Mouse (Mus musculus): Measurements from ENCODE around the gene Kcnq2. TPM values are rescaled to one million over a fixed set of nuclear protein-coding genes. Genes with fewer than 3 reads are reported as not detected.

Gene Kcnq2
- polyA plus RNA-seq, 1 experiment: not detected

- H3K27me3 ChIP-seq (ENCODE audit: control insufficient read depth, insufficient read depth, insufficient read length): peaks cover 11% of the 10 kb centered on the region
- H3ac ChIP-seq (ENCODE audit: control insufficient read depth, insufficient read length): no peak overlapping the region
- no peak overlapping the region for H3K4me3 ChIP-seq
- H3K36me3 ChIP-seq (ENCODE audit: control insufficient read depth, insufficient read depth): no peaks in the 10 kb centered on the region
- H3K79me2 ChIP-seq (ENCODE audit: control insufficient read depth, insufficient read depth): no peaks in the 10 kb centered on the region
- TF ChIP-seq SRF (IDR thresholded peaks at IDR 0.05; ENCODE audit: control insufficient read depth, insufficient read length, low read depth) (no peak), CEBPB (IDR thresholded peaks at IDR 0.05; ENCODE audit: insufficient read depth, poor library complexity, severe bottlenecking) (no peak), POLR2A (IDR thresholded peaks at IDR 0.05; ENCODE audit: insufficient read length, low read depth) (no peak), TCF12 (IDR thresholded peaks at IDR 0.05; ENCODE audit: insufficient read depth, poor library complexity, severe bottlenecking) (no peak), USF1 (IDR thresholded peaks at IDR 0.05; ENCODE audit: low read depth) (no peak)
- H3K4me2 ChIP-seq (ENCODE audit: low read depth): no peak overlapping the region
Measured at GRCm38 (mm10) chr2:181120922-181121449, 14.1 kb downstream of the Kcnq2 start.

DNA sequence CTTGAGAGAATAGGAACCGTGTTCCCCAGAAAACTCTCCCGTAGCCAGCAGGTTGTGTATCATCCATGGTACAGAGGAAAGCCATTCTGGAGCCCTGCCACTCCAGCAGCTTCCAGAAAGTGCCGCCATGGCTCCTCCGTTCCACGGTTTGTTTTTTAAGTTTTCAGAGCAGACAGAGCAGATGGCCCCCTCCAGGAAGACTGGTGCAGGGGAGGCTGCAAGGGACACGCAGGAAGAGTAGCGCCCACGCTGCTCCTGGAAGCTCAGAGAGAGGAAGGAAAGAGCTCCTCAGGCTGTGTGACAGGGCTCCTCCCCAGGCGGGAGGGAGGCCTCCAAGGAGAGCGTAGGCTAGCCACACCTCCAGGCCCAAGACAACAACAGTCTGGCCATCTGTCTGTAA lies 15.1 kb downstream of the Kcnq2 start:
- TF ChIP-seq MYOD1 (IDR thresholded peaks at IDR 0.05; ENCODE audit: control insufficient read depth in 1 of 3, insufficient read length in 2 of 3, low read depth in 2 of 3) (no peak), MYOG (IDR thresholded peaks at IDR 0.05; ENCODE audit: control insufficient read depth in 1 of 3, insufficient read depth in 1 of 3, insufficient read length in 2 of 3, low read depth in 2 of 3) (no peak), USF1 (IDR thresholded peaks at IDR 0.05; ENCODE audit: low read depth) (no peak), MAX (IDR thresholded peaks at IDR 0.05; ENCODE audit: low read depth) (no peak), TCF12 (IDR thresholded peaks at IDR 0.05; ENCODE audit: insufficient read depth, poor library complexity, severe bottlenecking) (no peak), TCF3 (IDR thresholded peaks at IDR 0.05; ENCODE audit: insufficient read length, low read depth) (no peak)
- Histone ChIP-seq H3K36me3 (ENCODE audit: control insufficient read depth, insufficient read depth) (no peaks in the 10 kb centered on the region), H3K27me3 (ENCODE audit: control insufficient read depth, insufficient read depth, insufficient read length) (peaks cover 11% of the 10 kb centered on the region), H3ac (ENCODE audit: control insufficient read depth, insufficient read length) (no peak overlapping the region), H3K4me2 (ENCODE audit: low read depth) (no peak overlapping the region), H3K4me3 (no peak overlapping the region), H3K79me2 (ENCODE audit: control insufficient read depth, insufficient read depth) (no peaks in the 10 kb centered on the region)

- H3ac ChIP-seq (ENCODE audit: control insufficient read depth, insufficient read length): no peak overlapping the region
- H3K79me2 ChIP-seq (ENCODE audit: control insufficient read depth, insufficient read depth): no peaks in the 10 kb centered on the region
- no peaks in the 10 kb centered on the region for H3K36me3 ChIP-seq (ENCODE audit: control insufficient read depth, insufficient read depth)
- no peak overlapping the region for H3K4me3 ChIP-seq
- no peak overlapping the region for H3K4me2 ChIP-seq (ENCODE audit: low read depth)
- H3K27me3 ChIP-seq (ENCODE audit: control insufficient read depth, insufficient read depth, insufficient read length): peaks cover 36% of the 10 kb centered on the region
- TF ChIP-seq MYOD1 (IDR thresholded peaks at IDR 0.05; ENCODE audit: control insufficient read depth in 1 of 3, insufficient read length in 2 of 3, low read depth in 2 of 3) (no peak), E2F4 (IDR thresholded peaks at IDR 0.05; ENCODE audit: insufficient read depth) (no peak), CEBPB (IDR thresholded peaks at IDR 0.05; ENCODE audit: insufficient read depth, poor library complexity, severe bottlenecking) (no peak), TCF12 (IDR thresholded peaks at IDR 0.05; ENCODE audit: insufficient read depth, poor library complexity, severe bottlenecking) (no peak), USF1 (IDR thresholded peaks at IDR 0.05; ENCODE audit: low read depth) (no peak), POLR2AphosphoS2 (IDR thresholded peaks at IDR 0.05; ENCODE audit: insufficient read length, low read depth) (no peak), MAX (IDR thresholded peaks at IDR 0.05; ENCODE audit: low read depth) (no peak), POLR2A (IDR thresholded peaks at IDR 0.05; ENCODE audit: insufficient read length, low read depth) (no peak), REST (IDR thresholded peaks at IDR 0.05; ENCODE audit: insufficient read depth, insufficient read length) (no peak)
Measured at GRCm38 (mm10) chr2:181116436-181116835, 18.7 kb downstream of the Kcnq2 start.

GRCm38 (mm10) chr2:181115367-181115766 lies 19.7 kb downstream of the Kcnq2 start:
- Histone ChIP-seq H3K27me3 (ENCODE audit: control insufficient read depth, insufficient read depth, insufficient read length) (peaks cover 36% of the 10 kb centered on the region), H3K4me3 (no peak overlapping the region), H3K79me2 (ENCODE audit: control insufficient read depth, insufficient read depth) (no peaks in the 10 kb centered on the region), H3K4me2 (ENCODE audit: low read depth) (no peak overlapping the region), H3K36me3 (ENCODE audit: control insufficient read depth, insufficient read depth) (no peaks in the 10 kb centered on the region), H3ac (ENCODE audit: control insufficient read depth, insufficient read length) (no peak overlapping the region)
- TF ChIP-seq TCF12 (IDR thresholded peaks at IDR 0.05; ENCODE audit: insufficient read depth, poor library complexity, severe bottlenecking): no peak
- no peak for TF ChIP-seq SRF (IDR thresholded peaks at IDR 0.05; ENCODE audit: control insufficient read depth, insufficient read length, low read depth)
- no peak for TF ChIP-seq REST (IDR thresholded peaks at IDR 0.05; ENCODE audit: insufficient read depth, insufficient read length)
- TF ChIP-seq CEBPB (IDR thresholded peaks at IDR 0.05; ENCODE audit: insufficient read depth, poor library complexity, severe bottlenecking): no peak
- no peak for TF ChIP-seq POLR2A (IDR thresholded peaks at IDR 0.05; ENCODE audit: insufficient read length, low read depth)
- no peak for TF ChIP-seq USF1 (IDR thresholded peaks at IDR 0.05; ENCODE audit: low read depth)
- no peak for TF ChIP-seq TCF3 (IDR thresholded peaks at IDR 0.05; ENCODE audit: insufficient read length, low read depth)
- TF ChIP-seq MAX (IDR thresholded peaks at IDR 0.05; ENCODE audit: low read depth): no peak
- TF ChIP-seq POLR2AphosphoS2 (IDR thresholded peaks at IDR 0.05; ENCODE audit: insufficient read length, low read depth): no peak
- TF ChIP-seq MYOG (IDR thresholded peaks at IDR 0.05; ENCODE audit: control insufficient read depth in 1 of 3, insufficient read depth in 1 of 3, insufficient read length in 2 of 3, low read depth in 2 of 3): no peak
- TF ChIP-seq MYOD1 (IDR thresholded peaks at IDR 0.05; ENCODE audit: control insufficient read depth in 1 of 3, insufficient read length in 2 of 3, low read depth in 2 of 3): no peak
- TF ChIP-seq E2F4 (IDR thresholded peaks at IDR 0.05; ENCODE audit: insufficient read depth): no peak

DNA sequence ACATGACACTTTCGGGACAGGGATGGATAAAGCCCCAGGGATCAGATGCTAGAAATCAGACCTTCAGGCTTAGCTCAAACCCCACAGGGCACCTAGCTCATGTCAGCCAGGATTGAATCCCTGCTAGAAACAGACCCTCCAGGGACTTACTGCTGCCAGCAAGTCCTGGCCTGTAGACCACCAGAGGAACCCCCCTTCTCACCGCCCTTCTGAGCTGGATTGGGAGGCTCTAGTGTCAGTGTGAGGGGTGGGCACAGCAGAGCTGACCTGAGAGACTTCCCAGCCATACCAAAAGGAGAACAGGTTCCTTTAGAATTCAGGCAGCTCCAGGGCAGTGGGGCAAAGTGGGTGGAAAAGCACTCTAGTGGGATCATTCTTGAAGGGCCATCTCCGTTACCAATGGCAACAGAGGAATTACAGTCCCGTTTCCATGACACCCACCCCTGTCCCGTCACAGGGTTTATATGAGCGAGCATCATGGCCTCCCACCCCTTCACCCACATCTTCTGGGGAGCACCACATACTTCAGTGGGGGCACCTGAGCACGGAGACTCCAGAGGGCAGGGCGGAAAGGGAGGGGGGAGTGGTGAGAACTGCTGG lies 21.2 kb downstream of the Kcnq2 start:
- Histone ChIP-seq H3ac (ENCODE audit: control insufficient read depth, insufficient read length) (no peak overlapping the region), H3K79me2 (ENCODE audit: control insufficient read depth, insufficient read depth) (no peaks in the 10 kb centered on the region), H3K27me3 (ENCODE audit: control insufficient read depth, insufficient read depth, insufficient read length) (peaks cover 40% of the 10 kb centered on the region), H3K4me2 (ENCODE audit: low read depth) (no peak overlapping the region), H3K36me3 (ENCODE audit: control insufficient read depth, insufficient read depth) (no peaks in the 10 kb centered on the region), H3K4me3 (no peak overlapping the region)
- TF ChIP-seq POLR2A (IDR thresholded peaks at IDR 0.05; ENCODE audit: insufficient read length, low read depth) (no peak), MYOG (IDR thresholded peaks at IDR 0.05; ENCODE audit: control insufficient read depth in 1 of 3, insufficient read depth in 1 of 3, insufficient read length in 2 of 3, low read depth in 2 of 3) (no peak), TCF12 (IDR thresholded peaks at IDR 0.05; ENCODE audit: insufficient read depth, poor library complexity, severe bottlenecking) (no peak), CEBPB (IDR thresholded peaks at IDR 0.05; ENCODE audit: insufficient read depth, poor library complexity, severe bottlenecking) (no peak), POLR2AphosphoS2 (IDR thresholded peaks at IDR 0.05; ENCODE audit: insufficient read length, low read depth) (no peak), USF1 (IDR thresholded peaks at IDR 0.05; ENCODE audit: low read depth) (no peak), SRF (IDR thresholded peaks at IDR 0.05; ENCODE audit: control insufficient read depth, insufficient read length, low read depth) (no peak)
